Mouse (Mus musculus) midbrain, postnatal 0 days (tissue): ENCODE measurements around the gene Il24. TPM values are rescaled to one million over a fixed set of nuclear protein-coding genes. Genes with fewer than 3 reads are reported as not detected.

Source experiments
- ATAC-seq: fragments of 200-750 bp; cut with Nextera tagmentation; 2 replicates; pipeline ENCODE4 v1.8.0; 2017; ENCODE audit warnings: moderate number of reproducible peaks, mild to moderate bottlenecking, moderate TSS enrichment, moderate library complexity; ENCODE audit not compliant: low FRiP score
- DNase-seq: peaks from one replicate; pipeline ENCODE4 v3.0.0-alpha.2; 2015; ENCODE audit warnings: low spot score
- H3K27ac ChIP-seq: fragments of 300-500 bp; sonication (generic); 2 replicates; pipeline ENCODE4 v1.5.1; 2014; ENCODE audit warnings: low read depth, mild to moderate bottlenecking, low read length, mixed read lengths
- H3K27me3 ChIP-seq: fragments of 300-500 bp; sonication (generic); 2 replicates; pipeline ENCODE4 v1.6.1; 2014; ENCODE audit warnings: low read length, control low read depth, mixed read lengths; ENCODE audit not compliant: insufficient read depth
- H3K36me3 ChIP-seq: fragments of 300-500 bp; sonication (generic); 2 replicates; pipeline ENCODE4 v1.6.1; 2014; ENCODE audit warnings: low read length, control low read depth, mixed read lengths; ENCODE audit not compliant: insufficient read depth
- H3K4me1 ChIP-seq: fragments of 300-500 bp; sonication (generic); 2 replicates; pipeline ENCODE4 v1.6.1; 2014; ENCODE audit warnings: mild to moderate bottlenecking, control low read depth, antibody characterized with exemption, low read length, mixed read lengths; ENCODE audit not compliant: insufficient read depth
- H3K4me2 ChIP-seq: fragments of 300-500 bp; sonication (generic); 2 replicates; pipeline ENCODE4 v1.6.1; 2014; ENCODE audit warnings: low read depth, mild to moderate bottlenecking, low read length, mixed read lengths; ENCODE audit not compliant: poor library complexity, severe bottlenecking
- H3K4me3 ChIP-seq: fragments of 300-500 bp; sonication (generic); 2 replicates; pipeline ENCODE4 v1.5.1; 2014; ENCODE audit warnings: low read depth, mild to moderate bottlenecking, low read length, moderate library complexity
- H3K9ac ChIP-seq: fragments of 300-500 bp; sonication (generic); replicated peaks from 2 replicates; pipeline ENCODE4 v1.6.1; 2014; ENCODE audit warnings: mild to moderate bottlenecking, low read length, moderate library complexity, mixed read lengths; ENCODE audit not compliant: poor library complexity, severe bottlenecking
- H3K9me3 ChIP-seq: fragments of 300-500 bp; sonication (generic); 2 replicates; pipeline ENCODE4 v1.6.1; 2016; ENCODE audit warnings: low read length, control low read depth
- CTCF ChIP-seq: IDR thresholded peaks from 2 replicates; pipeline ENCODE4 v1.5.1; 2016; ENCODE audit warnings: antibody characterized with exemption, mild to moderate bottlenecking
- WGBS: fragments of 180-500 bp; shearing (Covaris S2); extraction: QIAGEN DNeasy Blood & Tissue Kit; methylation state at CpG from one replicate; pipeline ENCODE4 v1.1.7; 2014; 5-methylcytosine and 5-hydroxymethylcytosine counted together
- polyA plus RNA-seq: library from polyadenylated mRNA; unstranded; fragments of >200 nt; fragmentation: Nextera tagmentation; extraction: Ambion mirVana; gene quantifications from 2 replicates; pipeline ENCODE4 v1.2.1, GENCODE M21; 2015
- total RNA-seq: library from RNA; depleted of rRNA; stranded (reverse); fragments of >200 nt; gene quantifications from 2 replicates; pipeline ENCODE4 v1.2.3, GENCODE M21; 2014

Il24 gene
- total and polyA plus RNA-seq, 2 experiments from 2014 or later: not detected

- Histone ChIP-seq H3K9ac (no peak overlapping the region), H3K9me3 (no peaks in the 10 kb centered on the region), H3K4me2 (no peak overlapping the region), H3K4me1 (no peaks in the 10 kb centered on the region), H3K4me3 (no peak overlapping the region), H3K36me3 (no peaks in the 10 kb centered on the region), H3K27ac (no peak overlapping the region), H3K27me3 (no peaks in the 10 kb centered on the region; the same call in 1 of the 2 replicates)
- DNase-seq (peak; percentile 90), ATAC-seq (no peak)
- TF ChIP-seq CTCF: peak; percentile 91
- 27% methylated on average over 3 of the region's 3 CpGs for WGBS
Measured at GRCm38 (mm10) chr1:130876931-130877509, 10.2 kb downstream of the Il24 start.

- Histone ChIP-seq H3K4me3 (no peak overlapping the region), H3K4me2 (no peak overlapping the region), H3K9me3 (no peaks in the 10 kb centered on the region), H3K27me3 (no peaks in the 10 kb centered on the region; the same call in 1 of the 2 replicates), H3K36me3 (no peaks in the 10 kb centered on the region), H3K9ac (no peak overlapping the region), H3K4me1 (no peaks in the 10 kb centered on the region), H3K27ac (no peak overlapping the region)
- DNase-seq (no peak), ATAC-seq (no peak)
- WGBS: 81% methylated on average over 3 of the region's 3 CpGs
- no peak; the same call in 1 of the 2 replicates for TF ChIP-seq CTCF
Measured at GRCm38 (mm10) chr1:130875910-130876309, 11.3 kb downstream of the Il24 start.

- WGBS: 40% methylated on average over 3 of the region's 3 CpGs
- TF ChIP-seq CTCF: peak; percentile 90
- Histone ChIP-seq H3K36me3 (no peaks in the 10 kb centered on the region), H3K9me3 (no peaks in the 10 kb centered on the region), H3K4me1 (no peaks in the 10 kb centered on the region), H3K4me2 (no peak overlapping the region), H3K27ac (no peak overlapping the region), H3K9ac (no peak overlapping the region), H3K27me3 (no peaks in the 10 kb centered on the region; the same call in 1 of the 2 replicates), H3K4me3 (no peak overlapping the region)
- ATAC-seq: no peak
- peak; percentile 79 for DNase-seq
Measured at GRCm38 (mm10) chr1:130875139-130875538, 12.1 kb downstream of the Il24 start.

- whole genome bisulfite sequencing: 91% methylated on average over 2 of the region's 2 CpGs
- H3K9me3 ChIP-seq: no peaks in the 10 kb centered on the region
- no peak overlapping the region for H3K4me3 ChIP-seq
- ATAC-seq (no peak), DNase-seq (no peak)
- no peak overlapping the region for H3K27ac ChIP-seq
- no peaks in the 10 kb centered on the region for H3K36me3 ChIP-seq
- no peak overlapping the region for H3K9ac ChIP-seq
- no peak for TF ChIP-seq CTCF
- no peaks in the 10 kb centered on the region for H3K4me1 ChIP-seq
- no peak overlapping the region for H3K4me2 ChIP-seq
- H3K27me3 ChIP-seq: no peaks in the 10 kb centered on the region
Measured at GRCm38 (mm10) chr1:130872912-130873311, 14.3 kb downstream of the Il24 start.

- Histone ChIP-seq H3K27me3 (no peaks in the 10 kb centered on the region), H3K9ac (no peak within 1 kb of the TSS), H3K4me1 (no peaks in the 10 kb centered on the region), H3K9me3 (no peaks in the 10 kb centered on the region), H3K4me2 (no peak within 1 kb of the TSS), H3K4me3 (no peak within 1 kb of the TSS), H3K27ac (no peak within 1 kb of the TSS), H3K36me3 (no peaks in the 10 kb centered on the region)
- 72% methylated on average over 7 of the region's 7 CpGs for WGBS
- no peak for TF ChIP-seq CTCF
- ATAC-seq: no peak
- DNase-seq: no peak
Measured at GRCm38 (mm10) chr1:130865541-130866221, 21.6 kb downstream of the Il24 start, which contains the start of gene Fcmr. Gene Fcmr (plus strand): TSS chr1:130865669.

- Histone ChIP-seq H3K27me3 (no peaks in the 10 kb centered on the region), H3K36me3 (no peaks in the 10 kb centered on the region), H3K9me3 (no peaks in the 10 kb centered on the region), H3K4me3 (no peak overlapping the region), H3K4me1 (no peaks in the 10 kb centered on the region), H3K4me2 (no peak overlapping the region), H3K9ac (no peak overlapping the region), H3K27ac (no peak overlapping the region)
- WGBS: 92% methylated on average over 5 of the region's 5 CpGs
- ATAC-seq (no peak), DNase-seq (no peak)
- TF ChIP-seq CTCF: no peak
Measured at GRCm38 (mm10) chr1:130864741-130865140, 22.5 kb downstream of the Il24 start.
